Mouse (Mus musculus): ENCODE data around the gene Prss22.

Prss22 gene

DNA sequence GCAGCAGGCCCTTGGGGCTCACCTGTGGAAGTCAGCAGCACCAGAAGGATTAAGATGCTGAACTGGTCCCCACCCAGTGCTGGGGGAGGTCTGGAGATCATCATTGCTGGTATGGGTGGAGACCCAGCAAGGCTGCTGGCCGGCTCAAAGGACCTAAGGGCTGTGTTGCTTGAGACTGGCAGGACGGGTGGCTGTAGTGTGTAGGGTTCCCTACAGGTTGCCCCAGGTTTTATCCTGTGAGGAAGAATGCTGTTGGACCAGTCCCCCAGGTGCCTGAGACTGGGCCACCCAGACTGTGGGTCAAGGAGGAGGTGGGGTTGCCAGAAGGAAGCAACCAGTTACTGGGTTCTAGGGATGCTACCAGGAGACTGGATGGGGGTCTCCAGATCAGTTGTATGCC is at the start of gene Prss22:
Gene Prss22, minus strand, starts transcription at position 200 of the 400 bp plus-strand sequence.
- DNase-seq (ENCODE audit: extremely low read depth, low read depth, low spot score): no peak

- no peak for DNase-seq (ENCODE audit: extremely low read depth, low read depth, low spot score)
These were observed 48.1 kb upstream of the Prss22 start for GRCm38 (mm10) chr17:24046026-24046425.

GRCm38 (mm10) chr17:24045608-24046007 is 47.7 kb upstream of the Prss22 start:
- no peak for DNase-seq (ENCODE audit: extremely low read depth, low read depth, low spot score)

DNA sequence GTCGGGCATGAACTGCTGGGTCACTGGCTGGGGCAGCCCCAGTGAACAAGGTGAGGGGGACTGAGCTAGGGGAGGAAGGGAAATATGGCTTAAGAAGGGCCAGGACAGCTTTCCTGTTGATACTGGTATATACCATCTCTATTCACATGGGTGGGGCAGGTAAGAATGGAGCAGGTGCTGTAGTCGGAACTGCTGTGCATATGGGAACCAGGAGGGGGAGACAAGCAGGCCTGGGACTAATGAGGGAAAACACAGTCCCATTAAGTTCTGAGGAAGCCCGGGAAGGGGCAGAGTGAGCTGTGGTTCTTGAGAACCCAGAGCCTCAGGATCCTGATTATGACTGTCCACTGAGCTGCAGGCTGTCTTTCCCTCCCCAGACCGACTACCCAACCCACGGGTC is 46.6 kb upstream of the Prss22 start:
- no peak for DNase-seq (ENCODE audit: extremely low read depth, low read depth, low spot score)

DNA sequence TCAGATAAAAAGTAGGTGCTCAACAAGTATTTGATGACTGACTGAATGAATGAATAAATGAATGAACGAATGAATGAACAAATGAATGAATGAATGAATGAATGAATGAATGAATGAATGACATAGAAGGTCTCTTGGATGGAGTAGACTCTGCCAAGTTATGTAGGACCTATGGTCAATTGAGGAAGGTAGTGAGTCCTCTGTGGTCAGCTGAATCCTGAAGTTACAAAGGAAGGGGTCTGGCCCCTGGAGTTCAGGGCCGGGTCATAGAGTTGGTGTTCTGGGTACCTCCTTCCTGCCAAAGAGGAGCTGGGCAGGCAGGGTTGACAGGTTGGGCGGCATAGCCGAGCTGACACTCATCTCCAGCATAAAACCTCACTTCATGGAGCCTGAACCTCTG is 39.9 kb upstream of the Prss22 start, which contains the start of gene Prss27:
Gene Prss27, plus strand, starts transcription at position 301 of the 400 bp plus-strand sequence.
- DNase-seq (ENCODE audit: extremely low read depth, low read depth, low spot score): no peak

GRCm38 (mm10) chr17:24037360-24037759 is 39.5 kb upstream of the Prss22 start:
- no peak for DNase-seq (ENCODE audit: extremely low read depth, low read depth, low spot score)

GRCm38 (mm10) chr17:24036954-24037353 is 39.1 kb upstream of the Prss22 start:
- no peak for DNase-seq (ENCODE audit: extremely low read depth, low read depth, low spot score)

DNA sequence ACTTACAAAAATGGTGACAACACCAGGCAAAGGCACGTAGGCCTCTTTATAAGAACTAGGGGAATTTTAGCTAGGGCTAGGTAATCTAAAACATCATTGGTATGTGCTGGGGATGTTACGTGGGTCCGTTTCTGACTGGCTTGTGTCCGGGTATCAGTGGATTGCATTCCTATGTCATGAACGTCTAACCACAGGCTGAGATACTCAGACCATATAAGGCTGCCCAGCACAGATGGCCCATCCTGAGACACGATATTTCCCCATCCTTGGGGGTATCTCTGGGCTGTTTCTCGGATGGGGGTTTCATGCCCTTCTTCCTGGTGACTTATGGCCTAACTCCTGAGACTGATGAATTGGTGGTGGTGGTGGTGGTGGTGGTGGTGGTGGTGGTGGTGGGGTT is 37.2 kb upstream of the Prss22 start:
- DNase-seq (ENCODE audit: extremely low read depth, low read depth, low spot score): no peak

- no peak for DNase-seq (ENCODE audit: extremely low read depth, low read depth, low spot score)
These were observed 32.7 kb upstream of the Prss22 start for GRCm38 (mm10) chr17:24030551-24030950.

- no peak for DNase-seq (ENCODE audit: extremely low read depth, low read depth, low spot score)
These were observed 31.6 kb upstream of the Prss22 start for GRCm38 (mm10) chr17:24029477-24029876.

DNA sequence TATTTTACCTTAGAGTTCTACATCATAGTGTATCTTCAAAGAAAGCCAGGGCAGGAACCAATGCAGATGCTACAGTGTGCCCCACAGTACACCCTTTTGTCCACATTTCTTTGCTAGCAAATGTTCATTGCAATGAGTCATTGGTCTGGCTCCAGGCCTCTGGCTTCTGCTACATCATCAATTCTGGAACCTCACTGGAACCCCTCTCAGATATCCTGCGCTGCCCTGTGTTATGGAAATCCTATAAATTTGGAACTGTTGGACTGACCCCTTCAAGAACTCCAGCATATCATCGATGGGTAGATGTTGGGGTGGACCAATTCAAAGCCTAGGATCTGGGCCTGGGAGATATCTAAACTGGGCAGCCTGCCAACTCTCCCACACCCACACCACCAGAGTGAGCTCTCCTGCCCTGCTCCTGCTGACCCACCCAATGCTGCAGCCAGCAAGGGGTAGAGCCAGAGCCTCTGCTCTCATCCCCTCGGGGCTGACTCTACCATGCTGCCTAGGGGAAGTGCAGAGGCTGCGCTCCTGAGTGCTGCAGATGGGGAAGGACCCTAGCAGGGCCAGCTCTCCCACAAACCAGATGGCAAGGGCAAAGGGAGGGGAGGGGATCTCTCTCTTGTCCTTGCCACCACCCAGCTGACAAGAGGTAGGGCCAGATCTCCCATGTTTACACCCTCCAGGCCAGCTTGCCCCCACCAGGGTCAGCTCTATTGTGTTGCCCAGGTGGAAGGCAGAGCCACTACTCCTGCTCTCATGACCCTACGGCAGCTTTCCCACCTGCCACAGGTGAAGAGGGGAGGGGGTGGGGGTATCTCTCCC is 23.7 kb upstream of the Prss22 start:
- no peak for DNase-seq (ENCODE audit: extremely low read depth, low read depth, low spot score)

DNA sequence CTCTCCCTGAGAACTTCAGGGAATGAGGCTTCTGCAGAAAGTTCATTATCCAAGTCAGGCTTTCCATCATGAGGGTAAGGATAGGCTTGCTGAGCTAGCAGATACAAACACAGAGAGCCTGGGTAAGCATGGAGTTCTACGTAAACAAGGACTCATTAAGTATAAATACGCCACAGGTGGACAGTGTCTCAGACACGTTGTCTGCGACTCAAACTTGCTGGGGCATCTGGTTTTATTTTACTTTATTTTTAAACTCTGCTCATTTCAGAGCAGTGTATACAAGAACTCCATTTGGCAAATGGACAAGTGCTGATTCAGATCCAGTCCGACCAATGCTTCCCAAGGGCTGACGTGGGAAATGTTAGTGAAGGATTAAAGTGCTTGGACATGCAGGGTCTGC is 22.8 kb upstream of the Prss22 start:
- DNase-seq (ENCODE audit: extremely low read depth, low read depth, low spot score): no peak

- DNase-seq (ENCODE audit: extremely low read depth, low read depth, low spot score): no peak
These were observed 17.8 kb upstream of the Prss22 start for GRCm38 (mm10) chr17:24015727-24016126.

- DNase-seq (ENCODE audit: extremely low read depth, low read depth, low spot score): no peak
These were observed 16.6 kb upstream of the Prss22 start for GRCm38 (mm10) chr17:24014433-24014965.

GRCm38 (mm10) chr17:24012921-24013320 is 15.0 kb upstream of the Prss22 start:
- DNase-seq (ENCODE audit: extremely low read depth, low read depth, low spot score): no peak

DNA sequence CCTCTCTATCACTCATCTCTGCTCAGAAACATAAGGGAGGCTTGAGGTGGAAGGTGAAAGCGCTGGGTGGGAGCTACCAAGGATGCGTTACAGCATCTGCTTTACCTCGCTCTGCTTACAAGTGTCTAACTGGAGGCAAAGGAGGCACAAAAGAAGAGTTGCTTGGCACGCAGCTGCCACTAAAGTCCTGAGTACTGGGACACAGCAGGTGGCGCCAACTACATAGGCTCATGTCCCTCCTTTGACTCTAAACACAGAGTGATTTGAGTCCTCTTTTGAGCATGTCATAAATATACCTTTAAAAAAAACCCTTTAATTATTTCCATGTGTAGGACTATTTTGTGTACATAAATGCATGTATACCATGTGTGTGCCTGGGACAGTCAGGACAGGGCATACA is 11.7 kb upstream of the Prss22 start:
- DNase-seq (ENCODE audit: extremely low read depth, low read depth, low spot score): no peak

GRCm38 (mm10) chr17:24008105-24008504 is 10.2 kb upstream of the Prss22 start:
- peak; percentile 57 for DNase-seq (ENCODE audit: extremely low read depth, low read depth, low spot score)

DNA sequence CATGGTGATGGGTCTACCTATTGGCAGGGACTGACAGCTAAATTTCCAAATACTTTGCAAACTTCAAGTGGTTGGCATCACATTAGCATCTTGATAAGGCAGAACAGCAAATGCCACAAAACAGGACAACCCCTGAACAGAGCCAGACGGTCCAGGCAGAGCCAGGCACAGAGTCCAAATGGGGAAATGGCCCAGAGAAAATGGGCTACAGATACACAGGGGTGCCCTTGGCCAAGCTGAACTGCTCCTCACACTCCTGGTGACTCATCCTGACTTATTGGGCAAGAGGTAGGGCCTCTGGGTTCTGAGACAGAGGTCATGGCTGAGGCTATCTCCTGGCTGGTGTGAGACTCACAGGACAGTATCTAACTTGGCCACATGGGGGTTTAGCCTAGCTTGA is 9.5 kb upstream of the Prss22 start:
- DNase-seq (ENCODE audit: extremely low read depth, low read depth, low spot score): peak; percentile 70

DNA sequence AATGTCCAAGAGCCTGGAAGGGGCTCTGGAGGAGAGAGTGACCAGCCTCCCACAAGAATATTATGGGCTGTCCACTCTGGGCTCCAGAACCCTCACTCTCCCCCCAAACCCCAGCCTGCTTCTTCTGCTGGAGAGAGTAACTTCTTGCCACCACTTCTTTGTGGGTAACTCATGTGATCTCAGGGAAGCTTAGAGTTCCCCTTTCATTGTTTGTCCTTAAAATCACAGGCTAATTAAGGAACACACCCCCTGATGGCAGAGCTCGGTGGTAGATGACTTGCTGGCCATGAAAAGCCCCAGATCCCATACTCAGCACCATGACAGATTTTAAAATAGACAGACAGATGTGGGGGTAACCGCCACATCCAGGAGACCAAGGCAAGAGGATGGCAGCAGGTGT is 9.0 kb upstream of the Prss22 start:
- DNase-seq (ENCODE audit: extremely low read depth, low read depth, low spot score): no peak

DNA sequence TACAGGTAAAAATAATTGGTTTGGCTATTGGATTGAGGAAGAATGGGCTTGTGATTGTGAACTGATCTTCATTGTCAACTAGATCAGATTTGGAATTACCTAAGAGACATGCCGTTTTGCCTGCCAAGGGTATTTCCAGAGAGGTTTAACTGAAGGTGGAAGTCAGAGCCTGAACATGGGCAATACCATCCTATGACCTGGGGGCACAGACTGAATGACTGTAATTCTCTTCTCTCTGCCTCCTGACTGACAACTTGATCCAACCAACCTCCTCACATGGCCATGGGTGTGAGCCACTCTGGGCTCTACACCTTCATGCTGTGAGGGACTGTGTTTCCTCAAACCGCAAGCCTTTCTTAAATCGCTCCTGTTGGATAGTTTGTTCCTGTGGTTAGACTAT is 7.1 kb upstream of the Prss22 start:
- peak; percentile 52 for DNase-seq (ENCODE audit: extremely low read depth, low read depth, low spot score)

DNA sequence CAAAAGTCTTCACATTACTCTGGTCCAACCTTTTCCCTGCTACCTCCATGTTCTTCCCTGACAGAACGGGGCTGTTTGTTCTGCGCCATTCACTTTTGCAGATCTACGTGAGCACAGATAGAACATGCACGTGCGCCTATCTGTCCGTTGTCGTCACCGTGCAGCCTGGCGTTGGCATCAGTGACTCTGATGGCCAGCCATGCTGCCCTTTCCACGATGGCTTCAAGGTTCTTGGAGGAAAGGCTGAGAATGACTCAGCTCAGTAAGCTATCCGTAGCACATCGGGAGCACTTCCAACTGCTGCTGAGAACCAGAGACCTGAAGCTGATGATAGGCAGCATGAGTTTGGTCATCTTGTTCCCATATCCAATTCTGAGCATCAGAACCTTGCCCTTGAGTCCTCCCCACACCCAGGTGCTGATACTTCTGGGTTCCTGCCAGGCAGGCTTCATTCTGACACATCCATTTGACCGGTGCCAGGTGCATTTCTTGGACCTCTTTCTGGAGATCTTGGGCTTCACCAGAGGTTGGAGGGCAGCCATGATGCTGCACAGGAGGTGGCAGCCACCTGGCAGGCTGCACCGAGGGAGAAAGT is 6.3 kb upstream of the Prss22 start:
- no peak for DNase-seq (ENCODE audit: extremely low read depth, low read depth, low spot score)

DNA sequence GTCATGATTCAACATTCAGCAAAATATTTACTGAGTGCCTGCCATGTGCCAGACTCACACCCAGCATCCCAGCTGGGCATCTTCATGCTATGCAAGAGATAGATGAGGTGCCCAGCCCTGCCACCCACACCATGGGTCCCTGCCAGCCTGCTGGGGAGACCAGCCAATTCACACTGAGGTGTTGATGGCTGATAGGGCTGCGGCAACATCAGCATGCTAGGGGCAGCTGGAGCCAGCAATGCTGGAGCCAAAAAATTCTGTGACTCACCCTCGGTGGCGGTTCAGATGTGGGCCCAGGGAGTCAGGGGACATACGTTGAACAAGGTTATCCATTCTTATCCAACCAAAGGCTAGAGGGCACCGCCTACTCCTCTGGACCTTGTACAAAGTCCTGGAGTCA is 2.5 kb upstream of the Prss22 start:
- DNase-seq (ENCODE audit: extremely low read depth, low read depth, low spot score): peak; percentile 83

Measured in fat pad, adult 2 months (tissue).